Mouse (Mus musculus) cerebellum, postnatal 25 days (tissue): ENCODE measurements around the gene Aak1.
A peak's percentile ranks its signal among the peaks of the same experiment; 100 is the strongest.
"Not testable (repeated sequence)": the region's sequence is repeated elsewhere in the genome, so short reads cannot be mapped to it uniquely, and the experiment has no call there.

Source experiments
- DNase-seq, 2 experiments: peaks; one replicate each; pipeline ENCODE4 v3.0.0; 2021; ENCODE audit warnings: mixed read lengths in 2 of 2

Gene Aak1

DNA sequence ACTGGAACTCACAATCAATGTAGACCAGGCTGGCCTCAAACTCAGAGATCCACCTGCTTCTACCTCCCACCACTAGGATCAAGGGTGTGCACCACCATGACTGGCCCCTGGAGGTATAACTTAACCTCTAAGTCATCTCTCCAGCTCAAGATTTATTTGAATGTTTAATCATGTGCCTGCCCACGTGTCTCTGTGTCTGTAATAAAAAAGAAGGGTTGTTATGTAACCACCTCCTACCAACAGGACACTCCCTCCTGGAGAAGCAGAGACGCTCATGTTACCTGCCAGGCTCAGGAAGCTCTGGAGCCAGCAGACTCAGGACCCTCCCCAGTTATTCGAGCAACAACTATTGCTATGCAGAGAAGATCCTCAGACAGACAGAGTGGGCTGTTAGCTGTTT is 7.4 kb upstream of the Aak1 start:
- DNase-seq = no peak

DNA sequence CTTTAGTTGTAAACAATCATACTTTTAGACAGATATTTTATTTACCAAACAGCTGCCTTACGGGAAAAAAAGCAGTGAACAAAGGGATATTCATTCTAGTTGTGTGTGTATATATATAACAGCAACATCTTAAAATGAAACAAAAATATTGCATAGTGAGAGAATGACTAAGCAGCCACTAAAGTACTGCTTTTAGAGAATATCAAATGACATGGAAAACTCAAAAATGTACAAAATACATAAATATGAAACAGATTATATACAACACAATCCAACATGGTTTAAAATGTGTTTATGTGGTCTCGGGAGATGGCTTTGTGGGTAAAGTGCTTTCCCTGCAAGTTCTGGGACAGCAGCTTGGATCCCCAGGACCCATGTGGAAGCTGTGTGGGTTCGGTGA is 5.7 kb upstream of the Aak1 start:
- DNase-seq = no peak

DNA sequence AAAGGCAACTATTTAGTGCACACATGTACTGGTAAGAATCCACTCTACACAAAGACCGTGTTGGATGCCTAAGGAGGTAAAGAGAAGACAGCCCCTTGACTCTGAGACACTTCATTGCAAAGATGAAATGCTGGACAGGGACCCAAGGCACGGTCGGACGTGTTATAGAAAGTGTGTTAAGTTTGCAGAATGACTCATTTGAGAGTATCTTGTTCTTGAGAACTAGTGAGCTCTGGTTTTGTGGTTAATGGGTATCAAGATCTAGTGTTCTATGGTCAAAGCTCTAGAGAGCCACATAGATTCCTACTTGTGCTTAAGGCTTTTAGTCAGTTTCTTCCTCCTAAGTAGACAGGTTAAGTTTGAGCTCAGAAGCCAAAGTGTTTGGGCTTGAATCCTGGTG is 2.9 kb upstream of the Aak1 start:
- DNase-seq = no peak

- DNase-seq = no peak
Observed at GRCm38 (mm10) chr6:86847816-86848215, 1.5 kb upstream of the Aak1 start.

GRCm38 (mm10) chr6:86848580-86848914 is 770 bp upstream of the Aak1 start:
- DNase-seq = no peak

DNA sequence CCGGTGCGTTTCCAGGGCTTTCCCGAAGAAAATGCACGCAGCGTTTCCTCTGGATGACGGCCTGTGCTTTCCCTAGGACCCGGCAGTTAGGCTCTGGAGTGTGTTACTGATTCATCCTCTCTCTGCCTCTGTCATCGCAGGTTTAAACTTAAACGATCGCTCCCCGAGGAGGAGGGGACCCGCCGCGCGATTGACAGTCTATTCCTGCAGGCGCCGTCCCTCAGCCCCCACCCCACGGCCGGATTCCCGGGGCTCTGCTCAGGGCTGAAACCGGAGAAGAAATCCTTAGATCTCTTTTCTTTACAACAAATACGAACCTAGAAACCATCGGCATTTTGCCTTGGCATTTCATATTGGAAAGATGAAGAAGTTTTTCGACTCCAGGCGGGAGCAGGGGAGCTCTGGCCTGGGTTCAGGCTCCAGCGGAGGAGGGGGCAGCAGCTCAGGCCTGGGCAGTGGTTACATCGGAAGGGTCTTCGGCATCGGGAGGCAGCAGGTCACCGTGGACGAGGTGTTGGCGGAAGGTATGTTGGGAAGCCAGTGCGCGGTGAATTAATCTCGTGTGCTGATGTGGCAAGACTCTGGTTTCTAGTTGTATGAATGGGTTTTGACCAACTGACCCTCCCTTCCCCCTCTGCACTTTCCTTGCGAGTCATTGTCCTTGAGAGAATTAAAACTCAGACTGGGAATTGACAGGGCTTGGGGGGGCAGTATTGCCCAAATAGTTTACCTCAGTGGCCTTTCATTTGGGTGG is 552 bp downstream of the Aak1 start:
- DNase-seq = peak in 1 of 2 experiments; percentile 51

DNA sequence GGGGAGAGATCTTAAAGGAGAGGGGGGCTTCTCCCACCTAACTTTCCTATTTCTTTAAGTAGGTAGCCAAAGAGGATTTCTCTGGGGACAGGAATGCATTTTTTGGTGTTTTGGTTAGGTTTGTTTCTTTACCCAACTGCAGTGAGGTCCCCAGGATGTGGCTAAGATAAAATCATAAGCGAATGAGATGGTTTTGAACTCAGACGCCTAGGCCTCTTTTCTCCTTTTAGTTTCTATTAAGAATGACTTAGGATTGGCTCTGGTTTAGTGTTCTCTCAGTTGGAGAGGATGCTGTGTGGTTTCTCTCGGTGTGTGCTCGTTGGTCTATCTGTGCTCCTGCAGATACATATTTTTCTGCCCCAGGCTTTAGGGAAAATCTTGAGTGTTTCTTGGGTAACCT is 1.3 kb downstream of the Aak1 start:
- no peak for DNase-seq

GRCm38 (mm10) chr6:86851561-86851960 is 2.2 kb downstream of the Aak1 start:
- DNase-seq = no peak

DNA sequence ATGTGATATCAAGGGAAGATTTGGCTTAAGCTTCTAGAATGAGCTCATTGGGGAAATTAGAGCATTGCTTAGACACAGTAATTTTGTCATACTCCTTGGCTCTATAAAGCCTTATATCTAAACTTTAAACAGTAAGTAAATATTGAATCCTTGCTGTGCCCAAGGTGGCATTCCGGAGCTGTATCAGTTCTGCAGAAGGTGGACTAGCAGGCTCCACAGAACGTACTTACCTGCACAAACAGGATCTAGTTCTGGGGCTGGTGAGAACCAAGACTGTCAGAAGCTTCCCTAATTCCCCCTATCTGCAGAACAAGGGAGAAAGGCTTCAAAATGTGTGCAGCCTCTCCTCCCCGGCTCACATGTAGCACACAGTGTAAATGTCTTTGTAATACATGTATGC is 4.6 kb downstream of the Aak1 start:
- no peak for DNase-seq

- DNase-seq = no peak
Observed at GRCm38 (mm10) chr6:86854941-86855340, 5.6 kb downstream of the Aak1 start.

DNA sequence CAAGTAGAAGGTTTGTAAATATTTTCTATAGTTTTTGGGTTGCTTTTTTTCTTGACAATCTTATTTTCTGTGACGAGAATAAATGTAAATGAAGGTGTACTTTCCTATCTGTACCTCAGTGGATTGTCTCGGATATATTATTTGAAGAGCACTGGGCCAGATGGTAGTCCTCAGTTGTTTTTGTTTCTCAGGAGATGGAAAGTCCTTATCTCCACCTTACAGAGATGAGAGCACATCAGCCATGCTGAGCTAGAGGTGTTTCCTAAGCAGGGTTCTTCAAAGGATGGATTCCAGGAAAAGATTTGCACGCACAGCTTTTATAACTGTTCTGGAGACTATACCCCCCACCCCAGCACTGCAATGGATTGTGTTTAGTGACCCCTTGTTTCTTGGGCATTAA is 9.3 kb downstream of the Aak1 start:
- DNase-seq = no peak

DNA sequence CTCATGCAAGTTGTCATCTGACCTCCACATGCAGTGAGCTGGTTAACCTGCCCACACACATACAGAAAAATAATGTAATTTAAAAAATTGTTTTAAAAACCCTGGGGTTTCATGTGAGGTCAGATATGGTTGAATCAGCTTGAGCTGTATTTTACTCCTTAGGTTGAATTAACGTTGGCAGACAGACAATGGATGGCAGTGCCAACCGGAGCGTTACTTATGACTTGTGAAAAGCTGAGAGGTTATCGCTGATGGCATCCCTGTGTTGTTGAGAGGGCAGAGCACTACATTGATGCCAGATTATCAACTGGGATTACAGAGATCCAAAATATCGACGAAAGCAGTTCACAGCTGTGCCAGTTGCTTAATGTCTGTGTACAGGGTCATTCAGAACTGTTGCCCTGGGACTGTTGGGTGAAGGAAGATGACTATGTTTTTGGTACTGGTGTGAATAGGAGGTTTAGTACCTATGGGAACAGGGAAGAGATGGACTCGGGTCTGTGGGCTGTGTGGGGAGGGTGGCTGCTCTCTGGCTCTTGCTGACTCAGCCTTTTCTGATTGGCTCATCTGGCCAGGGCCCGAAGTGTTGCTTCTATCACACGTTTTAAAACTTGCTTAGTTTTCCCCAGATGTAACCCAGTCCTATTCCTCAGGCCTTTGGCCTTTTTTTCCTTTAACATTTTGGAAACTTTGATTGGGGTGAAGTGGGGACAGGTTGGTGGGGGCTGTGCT is 11.6 kb downstream of the Aak1 start:
- DNase-seq = peak in 1 of 2 experiments; percentile 53

- no peak for DNase-seq
Observed at GRCm38 (mm10) chr6:86864358-86864757, 15.0 kb downstream of the Aak1 start.

GRCm38 (mm10) chr6:86870335-86870734 is 21.0 kb downstream of the Aak1 start:
- DNase-seq = no peak

DNA sequence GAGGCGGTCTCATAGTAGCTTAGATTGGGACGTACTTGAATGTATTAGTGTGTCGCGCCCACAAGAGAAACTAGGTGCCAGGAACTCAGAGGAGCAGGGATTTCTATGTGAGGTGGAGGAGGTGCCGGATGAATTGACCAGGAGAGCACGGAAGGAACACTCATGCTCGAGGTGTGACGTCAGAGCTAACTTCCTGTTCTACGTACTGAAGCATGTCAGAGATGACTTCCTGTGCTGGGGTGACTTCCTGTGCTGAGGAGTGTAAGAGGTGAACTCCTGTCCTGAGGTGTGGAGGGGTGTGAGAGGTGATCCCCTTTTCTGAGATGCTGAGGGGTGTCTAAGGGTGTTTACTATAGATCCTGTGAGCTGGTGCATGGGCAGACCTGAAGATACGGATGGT is 22.5 kb downstream of the Aak1 start:
- DNase-seq = no peak

GRCm38 (mm10) chr6:86874711-86875375 is 25.5 kb downstream of the Aak1 start:
- peak in 1 of 2 experiments; percentile 57 for DNase-seq

GRCm38 (mm10) chr6:86876451-86876850 is 27.1 kb downstream of the Aak1 start:
- DNase-seq = no peak

DNA sequence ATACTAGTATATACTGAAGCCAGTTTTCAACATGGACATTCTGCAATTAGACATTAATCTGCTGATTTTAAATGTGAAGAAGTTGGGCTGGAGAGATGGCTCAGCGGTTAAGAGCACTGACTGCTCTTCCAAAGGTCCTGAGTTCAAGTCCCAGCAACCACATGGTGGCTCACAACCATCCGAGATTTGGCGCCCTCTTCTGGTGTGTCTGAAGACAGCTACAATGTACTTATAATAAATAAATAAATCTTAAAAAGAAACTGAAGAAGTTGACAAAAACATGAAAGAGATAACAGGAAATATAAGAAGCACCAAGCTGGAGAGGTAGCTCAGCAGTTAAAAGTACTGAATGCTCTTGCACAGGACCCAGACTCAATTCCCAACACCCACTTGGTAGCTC is 29.3 kb downstream of the Aak1 start:
- not testable (repeated sequence) for DNase-seq

- DNase-seq = peak in 1 of 2 experiments; percentile 58
Observed at GRCm38 (mm10) chr6:86879314-86879713, 30.0 kb downstream of the Aak1 start.

GRCm38 (mm10) chr6:86884230-86884629 is 34.9 kb downstream of the Aak1 start:
- no peak for DNase-seq

GRCm38 (mm10) chr6:86884746-86885145 is 35.4 kb downstream of the Aak1 start:
- DNase-seq = no peak

GRCm38 (mm10) chr6:86885816-86886529 is 36.7 kb downstream of the Aak1 start:
- DNase-seq = no peak

DNA sequence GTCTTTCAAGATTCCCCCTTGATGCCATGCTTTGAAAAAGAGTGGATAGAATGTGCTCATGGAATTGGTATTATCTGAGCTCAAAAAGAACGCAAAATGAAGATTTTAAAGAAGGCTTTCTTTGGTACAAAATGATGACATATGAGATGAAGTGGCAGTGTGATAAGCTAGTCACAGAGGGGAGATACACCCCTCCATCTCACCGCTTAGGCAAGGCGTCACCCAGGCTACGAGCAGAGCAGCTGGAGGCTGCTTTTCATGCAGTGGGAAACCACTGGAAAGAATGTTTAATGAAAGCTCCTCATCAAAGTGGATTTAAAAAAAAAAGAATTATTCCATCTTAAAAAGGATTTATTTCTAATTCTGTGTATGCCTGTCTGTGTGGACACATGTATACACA is 37.5 kb downstream of the Aak1 start:
- DNase-seq = no peak
